Mouse (Mus musculus): Measurements from ENCODE around the gene Scnn1a. TPM values are rescaled to one million over a fixed set of nuclear protein-coding genes. Genes with fewer than 3 reads are reported as not detected.

Gene Scnn1a
- polyA plus RNA-seq, 1 experiment: 0.20 TPM

- Histone ChIP-seq H3ac (ENCODE audit: control insufficient read depth, insufficient read length) (no peak overlapping the region), H3K4me3 (no peak overlapping the region), H3K36me3 (ENCODE audit: control insufficient read depth, insufficient read depth) (no peaks in the 10 kb centered on the region), H3K4me2 (ENCODE audit: low read depth) (no peak overlapping the region), H3K79me2 (ENCODE audit: control insufficient read depth, insufficient read depth) (no peaks in the 10 kb centered on the region), H3K27me3 (ENCODE audit: control insufficient read depth, insufficient read depth, insufficient read length) (no peaks in the 10 kb centered on the region)
- TF ChIP-seq TCF12 (IDR thresholded peaks at IDR 0.05; ENCODE audit: insufficient read depth, poor library complexity, severe bottlenecking) (no peak), TCF3 (IDR thresholded peaks at IDR 0.05; ENCODE audit: insufficient read length, low read depth) (no peak), USF1 (IDR thresholded peaks at IDR 0.05; ENCODE audit: low read depth) (no peak), E2F4 (IDR thresholded peaks at IDR 0.05; ENCODE audit: insufficient read depth) (no peak), MAX (IDR thresholded peaks at IDR 0.05; ENCODE audit: low read depth) (no peak), POLR2A (IDR thresholded peaks at IDR 0.05; ENCODE audit: insufficient read length, low read depth) (no peak), REST (IDR thresholded peaks at IDR 0.05; ENCODE audit: insufficient read depth, insufficient read length) (no peak), MYOD1 (IDR thresholded peaks at IDR 0.05; ENCODE audit: control insufficient read depth in 1 of 3, insufficient read length in 2 of 3, low read depth in 2 of 3) (no peak), POLR2AphosphoS2 (IDR thresholded peaks at IDR 0.05; ENCODE audit: insufficient read length, low read depth) (no peak)
Observed at GRCm38 (mm10) chr6:125333112-125333899, 12.8 kb downstream of the Scnn1a start.

- no peaks in the 10 kb centered on the region for H3K79me2 ChIP-seq (ENCODE audit: control insufficient read depth, insufficient read depth)
- H3K36me3 ChIP-seq (ENCODE audit: control insufficient read depth, insufficient read depth): no peaks in the 10 kb centered on the region
- no peaks in the 10 kb centered on the region for H3K27me3 ChIP-seq (ENCODE audit: control insufficient read depth, insufficient read depth, insufficient read length)
- no peak overlapping the region for H3K4me3 ChIP-seq
- no peak overlapping the region for H3K4me2 ChIP-seq (ENCODE audit: low read depth)
- TF ChIP-seq POLR2AphosphoS2 (IDR thresholded peaks at IDR 0.05; ENCODE audit: insufficient read length, low read depth) (no peak), E2F4 (IDR thresholded peaks at IDR 0.05; ENCODE audit: insufficient read depth) (no peak), POLR2A (IDR thresholded peaks at IDR 0.05; ENCODE audit: insufficient read length, low read depth) (no peak), CEBPB (IDR thresholded peaks at IDR 0.05; ENCODE audit: insufficient read depth, poor library complexity, severe bottlenecking) (no peak), MYOD1 (IDR thresholded peaks at IDR 0.05; ENCODE audit: control insufficient read depth in 1 of 3, insufficient read length in 2 of 3, low read depth in 2 of 3) (no peak), TCF3 (IDR thresholded peaks at IDR 0.05; ENCODE audit: insufficient read length, low read depth) (no peak), TCF12 (IDR thresholded peaks at IDR 0.05; ENCODE audit: insufficient read depth, poor library complexity, severe bottlenecking) (no peak), USF1 (IDR thresholded peaks at IDR 0.05; ENCODE audit: low read depth) (no peak), MAX (IDR thresholded peaks at IDR 0.05; ENCODE audit: low read depth) (no peak), SRF (IDR thresholded peaks at IDR 0.05; ENCODE audit: control insufficient read depth, insufficient read length, low read depth) (no peak), MYOG (IDR thresholded peaks at IDR 0.05; ENCODE audit: control insufficient read depth in 1 of 3, insufficient read depth in 1 of 3, insufficient read length in 2 of 3, low read depth in 2 of 3) (no peak), REST (IDR thresholded peaks at IDR 0.05; ENCODE audit: insufficient read depth, insufficient read length) (no peak)
- no peak overlapping the region for H3ac ChIP-seq (ENCODE audit: control insufficient read depth, insufficient read length)
Observed at GRCm38 (mm10) chr6:125334356-125334755, 13.9 kb downstream of the Scnn1a start.

- no peaks in the 10 kb centered on the region for H3K79me2 ChIP-seq (ENCODE audit: control insufficient read depth, insufficient read depth)
- no peak overlapping the region for H3K4me2 ChIP-seq (ENCODE audit: low read depth)
- no peak overlapping the region for H3K4me3 ChIP-seq
- no peak overlapping the region for H3ac ChIP-seq (ENCODE audit: control insufficient read depth, insufficient read length)
- TF ChIP-seq E2F4 (IDR thresholded peaks at IDR 0.05; ENCODE audit: insufficient read depth) (no peak), POLR2AphosphoS2 (IDR thresholded peaks at IDR 0.05; ENCODE audit: insufficient read length, low read depth) (no peak), TCF3 (IDR thresholded peaks at IDR 0.05; ENCODE audit: insufficient read length, low read depth) (no peak), SRF (IDR thresholded peaks at IDR 0.05; ENCODE audit: control insufficient read depth, insufficient read length, low read depth) (no peak), TCF12 (IDR thresholded peaks at IDR 0.05; ENCODE audit: insufficient read depth, poor library complexity, severe bottlenecking) (no peak), CEBPB (IDR thresholded peaks at IDR 0.05; ENCODE audit: insufficient read depth, poor library complexity, severe bottlenecking) (no peak), POLR2A (IDR thresholded peaks at IDR 0.05; ENCODE audit: insufficient read length, low read depth) (no peak), MAX (IDR thresholded peaks at IDR 0.05; ENCODE audit: low read depth) (no peak), USF1 (IDR thresholded peaks at IDR 0.05; ENCODE audit: low read depth) (no peak), MYOD1 (IDR thresholded peaks at IDR 0.05; ENCODE audit: control insufficient read depth in 1 of 3, insufficient read length in 2 of 3, low read depth in 2 of 3) (no peak), MYOG (IDR thresholded peaks at IDR 0.05; ENCODE audit: control insufficient read depth in 1 of 3, insufficient read depth in 1 of 3, insufficient read length in 2 of 3, low read depth in 2 of 3) (no peak), REST (IDR thresholded peaks at IDR 0.05; ENCODE audit: insufficient read depth, insufficient read length) (no peak)
- no peaks in the 10 kb centered on the region for H3K36me3 ChIP-seq (ENCODE audit: control insufficient read depth, insufficient read depth)
- peaks cover 4% of the 10 kb centered on the region for H3K27me3 ChIP-seq (ENCODE audit: control insufficient read depth, insufficient read depth, insufficient read length)
Observed at GRCm38 (mm10) chr6:125338791-125339660, 18.6 kb downstream of the Scnn1a start.

GRCm38 (mm10) chr6:125340244-125340643 lies 19.8 kb downstream of the Scnn1a start:
- no peaks in the 10 kb centered on the region for H3K36me3 ChIP-seq (ENCODE audit: control insufficient read depth, insufficient read depth)
- TF ChIP-seq REST (IDR thresholded peaks at IDR 0.05; ENCODE audit: insufficient read depth, insufficient read length): no peak
- no peak for TF ChIP-seq TCF12 (IDR thresholded peaks at IDR 0.05; ENCODE audit: insufficient read depth, poor library complexity, severe bottlenecking)
- TF ChIP-seq E2F4 (IDR thresholded peaks at IDR 0.05; ENCODE audit: insufficient read depth): no peak
- no peak for TF ChIP-seq MYOD1 (IDR thresholded peaks at IDR 0.05; ENCODE audit: control insufficient read depth in 1 of 3, insufficient read length in 2 of 3, low read depth in 2 of 3)
- no peak for TF ChIP-seq CEBPB (IDR thresholded peaks at IDR 0.05; ENCODE audit: insufficient read depth, poor library complexity, severe bottlenecking)
- no peak for TF ChIP-seq MYOG (IDR thresholded peaks at IDR 0.05; ENCODE audit: control insufficient read depth in 1 of 3, insufficient read depth in 1 of 3, insufficient read length in 2 of 3, low read depth in 2 of 3)
- no peak for TF ChIP-seq POLR2AphosphoS2 (IDR thresholded peaks at IDR 0.05; ENCODE audit: insufficient read length, low read depth)
- no peaks in the 10 kb centered on the region for H3K79me2 ChIP-seq (ENCODE audit: control insufficient read depth, insufficient read depth)
- H3ac ChIP-seq (ENCODE audit: control insufficient read depth, insufficient read length): no peak overlapping the region
- peaks cover 4% of the 10 kb centered on the region for H3K27me3 ChIP-seq (ENCODE audit: control insufficient read depth, insufficient read depth, insufficient read length)
- no peak overlapping the region for H3K4me2 ChIP-seq (ENCODE audit: low read depth)
- no peak overlapping the region for H3K4me3 ChIP-seq
